Mouse (Mus musculus) v-Abl transformed pro-B cells (cell line): ENCODE data around the gene Arv1.

Source experiments
- in situ Hi-C, 2 experiments: fragments of 400-800 bp; cut with MboI; formaldehyde crosslinking; loops; one replicate each; pipeline ENCODE4 v1.15.1; 2025; ENCODE audit not compliant: unreplicated experiment in 2 of 2

Gene Arv1

GRCm38 (mm10) chr8:124720938-124721861 is 739 bp upstream of the Arv1 start:
- in situ Hi-C loops: no loop called here

GRCm38 (mm10) chr8:124724301-124724700 is 2.4 kb downstream of the Arv1 start:
- in situ Hi-C loops: no loop called here

GRCm38 (mm10) chr8:124732828-124733227 is 10.9 kb downstream of the Arv1 start:
- in situ Hi-C loops: no loop called here

GRCm38 (mm10) chr8:124735371-124735911 is 13.5 kb downstream of the Arv1 start:
- in situ Hi-C loops: no loop called here

- in situ Hi-C loops: no loop called here
Observed at GRCm38 (mm10) chr8:124739268-124739667, 17.3 kb downstream of the Arv1 start.

GRCm38 (mm10) chr8:124746661-124747060 is 24.7 kb downstream of the Arv1 start:
- in situ Hi-C loops: loop anchor here in 1 of 2 experiments (5.0 kb wide), 1 partner anchor 61 kb away; no protein-coding TSS in a partner anchor

- in situ Hi-C loops: no loop called here
Observed at GRCm38 (mm10) chr8:124751191-124751590, 29.3 kb downstream of the Arv1 start.

- in situ Hi-C loops: no loop called here
Observed at GRCm38 (mm10) chr8:124751709-124752173, 29.8 kb downstream of the Arv1 start, which contains the start of gene Fam89a. TSS of gene Fam89a (minus strand) at chr8:124751832.

- in situ Hi-C loops: no loop called here
Observed at GRCm38 (mm10) chr8:124752325-124752862, 30.5 kb downstream of the Arv1 start.

- in situ Hi-C loops: no loop called here
Observed at GRCm38 (mm10) chr8:124754101-124754791, 32.3 kb downstream of the Arv1 start.

GRCm38 (mm10) chr8:124754792-124755190 is 32.9 kb downstream of the Arv1 start:
- in situ Hi-C loops: no loop called here

- in situ Hi-C loops: no loop called here
Observed at GRCm38 (mm10) chr8:124755481-124755880, 33.5 kb downstream of the Arv1 start.

- in situ Hi-C loops: no loop called here
Observed at GRCm38 (mm10) chr8:124756153-124756552, 34.2 kb downstream of the Arv1 start.

- in situ Hi-C loops: no loop called here
Observed at GRCm38 (mm10) chr8:124756601-124757000, 34.7 kb downstream of the Arv1 start.

- in situ Hi-C loops: no loop called here
Observed at GRCm38 (mm10) chr8:124758544-124758943, 36.6 kb downstream of the Arv1 start.

GRCm38 (mm10) chr8:124763061-124763460 is 41.1 kb downstream of the Arv1 start:
- in situ Hi-C loops: no loop called here

GRCm38 (mm10) chr8:124772389-124772788 is 50.5 kb downstream of the Arv1 start:
- in situ Hi-C loops: no loop called here

- in situ Hi-C loops: no loop called here
Observed at GRCm38 (mm10) chr8:124775695-124776094, 53.8 kb downstream of the Arv1 start.

- in situ Hi-C loops: no loop called here
Observed at GRCm38 (mm10) chr8:124780236-124780635, 58.3 kb downstream of the Arv1 start.

- in situ Hi-C loops: no loop called here
Observed at GRCm38 (mm10) chr8:124782431-124782830, 60.5 kb downstream of the Arv1 start.

GRCm38 (mm10) chr8:124783228-124783627 is 61.3 kb downstream of the Arv1 start:
- in situ Hi-C loops: no loop called here
